Mouse (Mus musculus): ENCODE measurements around the gene Lrrc3b. TPM values are rescaled to one million over a fixed set of nuclear protein-coding genes. Genes with fewer than 3 reads are reported as not detected.

Lrrc3b gene
- polyA plus RNA-seq, 1 experiment = 48.5 TPM

DNA sequence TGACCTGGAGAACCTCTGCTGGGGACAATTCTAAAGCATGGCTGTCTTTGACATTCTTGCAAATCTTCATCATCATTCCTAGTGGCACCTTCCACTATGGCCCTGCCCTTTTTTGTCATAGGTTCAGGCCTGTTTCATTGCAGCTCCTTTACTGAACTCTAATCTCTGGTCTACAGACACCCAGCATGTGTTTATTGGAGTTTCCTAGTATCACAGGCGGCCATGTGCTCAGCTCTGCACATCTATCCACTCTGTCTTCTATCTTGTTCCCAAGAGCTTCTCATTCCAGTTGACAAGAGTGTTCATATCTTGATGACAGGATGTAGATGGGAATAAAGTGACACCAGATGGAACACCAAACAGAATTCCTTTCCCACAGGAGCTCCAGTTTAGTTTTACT lies 108.6 kb downstream of the Lrrc3b start:
- WGBS = 96% methylated on average over 1 of the region's 1 CpGs
- H3K4me3 ChIP-seq (replicated peaks; ENCODE audit: insufficient read depth, low read depth, low read length) = no peak overlapping the region
- no peak overlapping the region for H3K27ac ChIP-seq (ENCODE audit: insufficient read depth, low read length)
- no peaks in the 10 kb centered on the region for H3K27me3 ChIP-seq (ENCODE audit: control insufficient read depth, insufficient read depth, low read length)
- H3K4me1 ChIP-seq (ENCODE audit: control insufficient read depth, insufficient read depth, low read length) = no peaks in the 10 kb centered on the region
- TF ChIP-seq CTCF (IDR thresholded peaks at IDR 0.05; ENCODE audit: borderline replicate concordance, insufficient read depth, low read depth, low read length) (no peak), POLR2A (IDR thresholded peaks at IDR 0.05; ENCODE audit: borderline replicate concordance, insufficient read depth, low read length) (no peak)
- no peak for DNase-seq

DNA sequence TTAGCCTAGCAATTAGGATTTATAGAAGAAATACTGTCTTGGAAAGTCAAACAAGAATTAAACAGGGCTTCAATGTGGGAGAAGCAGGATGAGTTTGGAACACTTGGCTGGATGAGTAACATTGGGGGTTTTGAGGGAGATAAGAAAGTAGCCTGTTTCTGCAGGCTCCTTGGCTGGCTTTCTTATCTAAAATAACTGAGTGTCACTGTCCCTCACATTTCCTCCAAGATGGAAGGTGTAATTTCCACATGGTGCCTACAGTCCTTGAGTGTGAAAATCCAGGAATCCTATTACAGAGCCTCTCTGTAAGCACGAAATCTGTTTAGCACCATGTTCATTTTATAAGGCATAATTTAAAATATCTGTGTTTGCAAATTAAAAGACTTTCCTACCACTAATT lies 112.9 kb downstream of the Lrrc3b start:
- WGBS = 94% methylated on average over 1 of the region's 1 CpGs

DNA sequence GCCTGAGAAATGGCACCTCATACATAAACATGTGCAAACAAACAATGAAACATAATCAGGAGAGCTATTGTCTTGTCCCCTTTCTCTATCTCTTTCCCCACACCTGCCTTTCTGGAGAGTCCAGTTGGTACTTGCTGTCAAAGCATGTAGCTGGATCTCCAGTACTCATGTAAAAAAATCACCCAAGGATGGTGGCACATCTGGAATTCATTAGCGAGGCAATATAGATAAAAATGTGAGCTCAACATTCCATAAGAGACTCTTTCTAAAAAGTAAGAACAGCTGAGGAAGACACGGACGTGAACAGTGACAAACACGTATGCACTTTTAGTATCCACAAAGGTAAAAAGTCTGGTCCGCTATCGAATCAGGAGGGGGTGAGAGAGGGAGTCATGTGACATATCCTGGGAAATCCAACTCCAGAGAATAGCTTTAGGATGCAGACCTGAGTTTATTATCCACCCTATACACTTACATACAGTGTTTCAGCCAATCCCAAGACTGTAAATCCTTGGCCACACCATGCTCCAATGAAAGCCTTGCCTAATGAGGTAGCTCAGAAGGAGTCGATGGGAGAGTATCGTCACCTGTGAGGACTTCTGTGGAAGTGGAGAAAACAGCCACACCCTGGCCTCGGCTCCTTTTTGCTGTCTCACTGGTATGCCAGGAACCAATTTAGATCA lies 116.2 kb downstream of the Lrrc3b start:
- H3K4me3 ChIP-seq (replicated peaks; ENCODE audit: insufficient read depth, low read depth, low read length) = no peak overlapping the region
- H3K27me3 ChIP-seq (ENCODE audit: control insufficient read depth, insufficient read depth, low read length) = no peaks in the 10 kb centered on the region
- WGBS = 90% methylated on average over 9 of the region's 9 CpGs
- TF ChIP-seq POLR2A (IDR thresholded peaks at IDR 0.05; ENCODE audit: borderline replicate concordance, insufficient read depth, low read length) = no peak
- no peak for TF ChIP-seq CTCF (IDR thresholded peaks at IDR 0.05; ENCODE audit: borderline replicate concordance, insufficient read depth, low read depth, low read length)
- no peaks in the 10 kb centered on the region for H3K4me1 ChIP-seq (ENCODE audit: control insufficient read depth, insufficient read depth, low read length)
- H3K27ac ChIP-seq (ENCODE audit: insufficient read depth, low read length) = no peak overlapping the region
- no peak for DNase-seq

More for the DNA sequence above, 112.9 kb downstream of the Lrrc3b start:
- DNase-seq = no peak
- H3K4me3 ChIP-seq (replicated peaks; ENCODE audit: insufficient read depth, low read depth, low read length) = no peak overlapping the region
- no peak overlapping the region for H3K27ac ChIP-seq (ENCODE audit: insufficient read depth, low read length)
- TF ChIP-seq POLR2A (IDR thresholded peaks at IDR 0.05; ENCODE audit: borderline replicate concordance, insufficient read depth, low read length) (no peak), CTCF (IDR thresholded peaks at IDR 0.05; ENCODE audit: borderline replicate concordance, insufficient read depth, low read depth, low read length) (no peak)
- no peaks in the 10 kb centered on the region for H3K27me3 ChIP-seq (ENCODE audit: control insufficient read depth, insufficient read depth, low read length)
- H3K4me1 ChIP-seq (ENCODE audit: control insufficient read depth, insufficient read depth, low read length) = no peaks in the 10 kb centered on the region

DNA sequence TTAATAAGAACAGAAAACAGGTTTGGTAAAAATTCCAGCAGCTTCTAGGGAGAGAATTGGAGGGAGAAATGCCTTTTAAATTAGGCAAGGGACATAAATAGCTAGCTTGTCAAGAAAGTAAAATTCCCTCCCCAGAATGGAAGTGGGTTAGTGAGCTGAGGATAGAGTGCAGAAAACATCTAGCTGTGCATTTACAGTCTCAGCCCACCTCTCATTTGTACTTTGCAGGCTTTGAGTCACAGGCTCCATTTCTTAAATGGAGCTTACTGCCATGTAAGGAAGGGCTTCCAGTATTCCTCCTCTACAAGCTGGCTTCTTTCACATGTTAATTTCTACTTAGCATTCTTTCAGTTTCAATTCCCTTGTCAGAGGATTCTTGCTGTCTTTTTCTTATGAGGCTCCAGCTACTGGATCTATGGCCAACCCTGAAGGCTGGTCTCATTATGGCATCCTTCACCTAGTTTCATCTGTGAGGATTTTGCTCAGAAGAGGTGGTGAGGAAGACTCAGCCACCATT lies 119.3 kb downstream of the Lrrc3b start:
- TF ChIP-seq POLR2A (IDR thresholded peaks at IDR 0.05; ENCODE audit: borderline replicate concordance, insufficient read depth, low read length) = no peak
- no peak for TF ChIP-seq CTCF (IDR thresholded peaks at IDR 0.05; ENCODE audit: borderline replicate concordance, insufficient read depth, low read depth, low read length)
- DNase-seq = no peak
- H3K4me1 ChIP-seq (ENCODE audit: control insufficient read depth, insufficient read depth, low read length) = no peaks in the 10 kb centered on the region
- no peaks in the 10 kb centered on the region for H3K27me3 ChIP-seq (ENCODE audit: control insufficient read depth, insufficient read depth, low read length)
- H3K27ac ChIP-seq (ENCODE audit: insufficient read depth, low read length) = no peak overlapping the region
- no peak overlapping the region for H3K4me3 ChIP-seq (replicated peaks; ENCODE audit: insufficient read depth, low read depth, low read length)

DNA sequence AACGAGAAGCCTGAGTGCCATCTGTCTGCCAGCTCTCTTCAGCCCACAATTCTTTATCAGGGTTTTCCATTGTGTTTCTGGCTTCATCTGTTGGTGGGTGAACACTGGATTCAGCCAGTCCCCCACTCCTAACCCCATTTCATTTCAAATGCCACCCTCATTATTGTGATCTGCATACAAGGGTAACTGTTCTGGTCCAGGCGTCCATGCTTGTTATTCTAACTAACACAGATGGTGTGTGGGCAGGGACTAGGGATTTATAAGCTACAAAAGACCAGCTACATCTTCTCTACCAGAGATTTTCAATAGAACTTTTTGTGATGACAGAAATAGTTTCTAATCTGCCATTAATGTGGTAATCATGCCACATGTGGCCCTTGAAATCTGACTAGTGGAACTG lies 130.2 kb downstream of the Lrrc3b start:
- no peaks in the 10 kb centered on the region for H3K4me1 ChIP-seq (ENCODE audit: control insufficient read depth, insufficient read depth, low read length)
- no peak for DNase-seq
- WGBS = 74% methylated on average over 2 of the region's 2 CpGs
- H3K27me3 ChIP-seq (ENCODE audit: control insufficient read depth, insufficient read depth, low read length) = no peaks in the 10 kb centered on the region
- no peak overlapping the region for H3K27ac ChIP-seq (ENCODE audit: insufficient read depth, low read length)
- TF ChIP-seq POLR2A (IDR thresholded peaks at IDR 0.05; ENCODE audit: borderline replicate concordance, insufficient read depth, low read length) (no peak), CTCF (IDR thresholded peaks at IDR 0.05; ENCODE audit: borderline replicate concordance, insufficient read depth, low read depth, low read length) (no peak)
- no peak overlapping the region for H3K4me3 ChIP-seq (replicated peaks; ENCODE audit: insufficient read depth, low read depth, low read length)
